Mouse (Mus musculus) erythroid progenitor cell, adult 5-6 weeks (primary cell): ENCODE results near the gene Spsb3. TPM values are rescaled to one million over a fixed set of nuclear protein-coding genes. Genes with fewer than 3 reads are reported as not detected.

Source experiments
- ATAC-seq: replicated peaks from 2 replicates; pipeline ENCODE4 v1.8.0; 2016; ENCODE audit warnings: moderate number of reproducible peaks, mild to moderate bottlenecking, moderate TSS enrichment, inconsistent platforms; ENCODE audit not compliant: poor library complexity, low FRiP score, severe bottlenecking
- total RNA-seq, 2 experiments: library from RNA; stranded (forward) in 1 of 2; stranded (reverse) in 1 of 2; fragments of 150-400 nt in 1 of 2; fragments of 186-747, 209-891 nt in 1 of 2; gene quantifications; 2 replicates each; pipeline versions ENCODE4 v1.2.3 to v1.2.4; 2015 to 2017; ENCODE audit warnings: low replicate concordance in 2 of 2

Gene Spsb3
- total RNA-seq, 2 experiments from 2014 or later, result 47.5 to 90.5 TPM

- ATAC-seq, result no peak
These were observed 49.2 kb downstream of the Spsb3 start for GRCm38 (mm10) chr17:24935666-24936065.

GRCm38 (mm10) chr17:24936259-24937237 lies 50.1 kb downstream of the Spsb3 start, which contains the start of gene Mapk8ip3:
TSS of gene Mapk8ip3 (minus strand) at chr17:24936977.
- ATAC-seq, result peak; percentile 95

- ATAC-seq, result no peak; the same call in 1 of the 2 replicates
These were observed 50.8 kb downstream of the Spsb3 start for GRCm38 (mm10) chr17:24937266-24937665.

Other genes starting within 250 kb of the Spsb3 start
- gene Slc9a3r2, start 236.3 kb upstream of the Spsb3 start, total RNA-seq (2015; ENCODE audit: low replicate concordance), result 0.84 TPM in 1 of 2 replicates, not detected in the other
- gene Slc9a3r2, start 236.3 kb upstream of the Spsb3 start, total RNA-seq (2017; ENCODE audit: low replicate concordance), result not detected in 2 replicates
- gene Npw, start 228.2 kb upstream of the Spsb3 start, total RNA-seq (2015; ENCODE audit: low replicate concordance), result not detected in 2 replicates
- gene Npw, start 228.2 kb upstream of the Spsb3 start, total RNA-seq (2017; ENCODE audit: low replicate concordance), result not detected in 2 replicates
- gene Zfp598, start 217.0 kb upstream of the Spsb3 start, total RNA-seq (2015; ENCODE audit: low replicate concordance), result 13.4 and 18.4 TPM in 2 replicates
- gene Zfp598, start 217.0 kb upstream of the Spsb3 start, total RNA-seq (2017; ENCODE audit: low replicate concordance), result 9.2 and 12.0 TPM in 2 replicates
- gene Syngr3, start 196.7 kb upstream of the Spsb3 start, total RNA-seq (2015; ENCODE audit: low replicate concordance), result not detected in 2 replicates
- not detected in 2 replicates for gene Syngr3, start 196.7 kb upstream of the Spsb3 start, total RNA-seq (2017; ENCODE audit: low replicate concordance)
- gene Gfer, start 190.5 kb upstream of the Spsb3 start, total RNA-seq (2015; ENCODE audit: low replicate concordance), result 9.6 and 15.9 TPM in 2 replicates
- 14.0 and 15.7 TPM in 2 replicates for gene Gfer, start 190.5 kb upstream of the Spsb3 start, total RNA-seq (2017; ENCODE audit: low replicate concordance)
- not detected in 2 replicates for gene Noxo1, start 190.4 kb upstream of the Spsb3 start, total RNA-seq (2015; ENCODE audit: low replicate concordance)
- gene Noxo1, start 190.4 kb upstream of the Spsb3 start, total RNA-seq (2017; ENCODE audit: low replicate concordance), result not detected in 2 replicates
- 5.8 and 10.1 TPM in 2 replicates for gene Tbl3, start 179.0 kb upstream of the Spsb3 start, total RNA-seq (2015; ENCODE audit: low replicate concordance)
- 4.8 and 9.0 TPM in 2 replicates for gene Tbl3, start 179.0 kb upstream of the Spsb3 start, total RNA-seq (2017; ENCODE audit: low replicate concordance)
- gene Rnf151, start 168.6 kb upstream of the Spsb3 start, total RNA-seq (2015; ENCODE audit: low replicate concordance), result not detected in 2 replicates
- gene Rnf151, start 168.6 kb upstream of the Spsb3 start, total RNA-seq (2017; ENCODE audit: low replicate concordance), result not detected in 2 replicates
- 1,299 and 1,601 TPM in 2 replicates for gene Rps2, start 168.5 kb upstream of the Spsb3 start, total RNA-seq (2015; ENCODE audit: low replicate concordance)
- 315 and 526 TPM in 2 replicates for gene Rps2, start 168.5 kb upstream of the Spsb3 start, total RNA-seq (2017; ENCODE audit: low replicate concordance)
- 178 and 200 TPM in 2 replicates for gene Ndufb10, start 162.2 kb upstream of the Spsb3 start, total RNA-seq (2015; ENCODE audit: low replicate concordance)
- gene Ndufb10, start 162.2 kb upstream of the Spsb3 start, total RNA-seq (2017; ENCODE audit: low replicate concordance), result 84.0 and 122 TPM in 2 replicates
- gene Rpl3l, start 158.8 kb upstream of the Spsb3 start, total RNA-seq (2015; ENCODE audit: low replicate concordance), result not detected in 2 replicates
- not detected in 2 replicates for gene Rpl3l, start 158.8 kb upstream of the Spsb3 start, total RNA-seq (2017; ENCODE audit: low replicate concordance)
- 108 and 112 TPM in 2 replicates for gene Msrb1, start 150.0 kb upstream of the Spsb3 start, total RNA-seq (2015; ENCODE audit: low replicate concordance)
- 29.5 and 61.6 TPM in 2 replicates for gene Msrb1, start 150.0 kb upstream of the Spsb3 start, total RNA-seq (2017; ENCODE audit: low replicate concordance)
- not detected in 2 replicates for gene Hs3st6, start 133.7 kb upstream of the Spsb3 start, total RNA-seq (2015; ENCODE audit: low replicate concordance)
- gene Hs3st6, start 133.7 kb upstream of the Spsb3 start, total RNA-seq (2017; ENCODE audit: low replicate concordance), result not detected in 2 replicates
- gene Meiob, start 82.4 kb upstream of the Spsb3 start, total RNA-seq (2015; ENCODE audit: low replicate concordance), result not detected in 2 replicates
- not detected in 2 replicates for gene Meiob, start 82.4 kb upstream of the Spsb3 start, total RNA-seq (2017; ENCODE audit: low replicate concordance)
- 350 and 357 TPM in 2 replicates for gene Hagh, start 46.5 kb upstream of the Spsb3 start, total RNA-seq (2015; ENCODE audit: low replicate concordance)
- 157 and 279 TPM in 2 replicates for gene Hagh, start 46.5 kb upstream of the Spsb3 start, total RNA-seq (2017; ENCODE audit: low replicate concordance)
- gene Fahd1, start 36.3 kb upstream of the Spsb3 start, total RNA-seq (2015; ENCODE audit: low replicate concordance), result 50.5 and 87.6 TPM in 2 replicates
- 73.2 and 83.4 TPM in 2 replicates for gene Fahd1, start 36.3 kb upstream of the Spsb3 start, total RNA-seq (2017; ENCODE audit: low replicate concordance)
- 0.84 TPM in 1 of 2 replicates, not detected in the other for gene Igfals, start 20.6 kb upstream of the Spsb3 start, total RNA-seq (2015; ENCODE audit: low replicate concordance)
- not detected in 2 replicates for gene Igfals, start 20.6 kb upstream of the Spsb3 start, total RNA-seq (2017; ENCODE audit: low replicate concordance)
- gene Nubp2, start 294 bp upstream of the Spsb3 start, total RNA-seq (2015; ENCODE audit: low replicate concordance), result 31.9 and 50.8 TPM in 2 replicates
- 35.0 and 44.1 TPM in 2 replicates for gene Nubp2, start 294 bp upstream of the Spsb3 start, total RNA-seq (2017; ENCODE audit: low replicate concordance)
- 6.3 and 14.4 TPM in 2 replicates for gene Eme2, start 8.4 kb downstream of the Spsb3 start, total RNA-seq (2015; ENCODE audit: low replicate concordance)
- gene Eme2, start 8.4 kb downstream of the Spsb3 start, total RNA-seq (2017; ENCODE audit: low replicate concordance), result 12.7 and 24.5 TPM in 2 replicates
- 8.3 and 9.6 TPM in 2 replicates for gene Mrps34, start 8.5 kb downstream of the Spsb3 start, total RNA-seq (2015; ENCODE audit: low replicate concordance)
- gene Mrps34, start 8.5 kb downstream of the Spsb3 start, total RNA-seq (2017; ENCODE audit: low replicate concordance), result 9.1 and 19.4 TPM in 2 replicates
- 151 and 169 TPM in 2 replicates for gene Nme3, start 9.9 kb downstream of the Spsb3 start, total RNA-seq (2015; ENCODE audit: low replicate concordance)
- gene Nme3, start 9.9 kb downstream of the Spsb3 start, total RNA-seq (2017; ENCODE audit: low replicate concordance), result 95.5 and 101 TPM in 2 replicates
- gene Mapk8ip3, start 50.3 kb downstream of the Spsb3 start, total RNA-seq (2015; ENCODE audit: low replicate concordance), result 132 and 177 TPM in 2 replicates
- gene Mapk8ip3, start 50.3 kb downstream of the Spsb3 start, total RNA-seq (2017; ENCODE audit: low replicate concordance), result 264 and 268 TPM in 2 replicates
- 33.2 and 39.0 TPM in 2 replicates for gene Jpt2, start 74.0 kb downstream of the Spsb3 start, total RNA-seq (2015; ENCODE audit: low replicate concordance)
- 21.4 and 25.6 TPM in 2 replicates for gene Jpt2, start 74.0 kb downstream of the Spsb3 start, total RNA-seq (2017; ENCODE audit: low replicate concordance)
- gene Cramp1l, start 129.1 kb downstream of the Spsb3 start, total RNA-seq (2015; ENCODE audit: low replicate concordance), result 49.9 and 54.4 TPM in 2 replicates
- gene Cramp1l, start 129.1 kb downstream of the Spsb3 start, total RNA-seq (2017; ENCODE audit: low replicate concordance), result 38.1 and 53.4 TPM in 2 replicates
- gene Ift140, start 129.4 kb downstream of the Spsb3 start, total RNA-seq (2015; ENCODE audit: low replicate concordance), result 129 and 130 TPM in 2 replicates
- gene Ift140, start 129.4 kb downstream of the Spsb3 start, total RNA-seq (2017; ENCODE audit: low replicate concordance), result 239 and 264 TPM in 2 replicates
- gene Tmem204, start 196.9 kb downstream of the Spsb3 start, total RNA-seq (2015; ENCODE audit: low replicate concordance), result not detected in 2 replicates
- gene Tmem204, start 196.9 kb downstream of the Spsb3 start, total RNA-seq (2017; ENCODE audit: low replicate concordance), result not detected in 2 replicates
- gene Telo2, start 229.3 kb downstream of the Spsb3 start, total RNA-seq (2015; ENCODE audit: low replicate concordance), result 3.2 and 5.0 TPM in 2 replicates
- gene Telo2, start 229.3 kb downstream of the Spsb3 start, total RNA-seq (2017; ENCODE audit: low replicate concordance), result 10.5 and 42.6 TPM in 2 replicates
- not detected in 2 replicates for gene Ptx4, start 234.1 kb downstream of the Spsb3 start, total RNA-seq (2015; ENCODE audit: low replicate concordance)
- not detected in 2 replicates for gene Ptx4, start 234.1 kb downstream of the Spsb3 start, total RNA-seq (2017; ENCODE audit: low replicate concordance)
- gene Clcn7, start 246.7 kb downstream of the Spsb3 start, total RNA-seq (2015; ENCODE audit: low replicate concordance), result 17.3 and 23.1 TPM in 2 replicates
- 20.0 and 22.6 TPM in 2 replicates for gene Clcn7, start 246.7 kb downstream of the Spsb3 start, total RNA-seq (2017; ENCODE audit: low replicate concordance)